Mouse (Mus musculus): ENCODE measurements around the gene Olfr434. TPM values are rescaled to one million over a fixed set of nuclear protein-coding genes. Genes with fewer than 3 reads are reported as not detected.
"Not testable (repeated sequence)": the region's sequence is repeated elsewhere in the genome, so short reads cannot be mapped to it uniquely, and the experiment has no call there.

Olfr434 gene
- polyA plus RNA-seq (2016; fragmentation: Nextera tagmentation; extraction: Ambion mirVana): not detected in 2 replicates

DNA sequence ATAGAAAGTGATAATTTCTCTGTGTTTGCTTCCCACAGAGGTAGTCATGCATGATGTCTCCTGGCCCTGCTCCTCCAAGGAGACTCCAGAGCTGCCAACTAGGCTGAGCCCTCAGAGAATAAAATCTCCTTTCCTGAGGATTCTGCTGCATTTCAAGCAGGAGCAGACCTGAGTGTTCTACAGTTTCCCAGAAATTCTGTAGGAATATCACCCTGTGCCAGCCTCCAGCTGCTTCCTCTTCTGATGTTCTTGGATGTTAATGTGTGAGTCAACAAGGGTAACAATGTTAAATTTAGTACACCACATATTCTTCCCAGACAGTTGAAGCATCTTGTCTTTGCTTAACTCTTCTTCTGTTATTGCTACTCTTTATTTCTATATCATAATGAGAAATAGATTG is at the start of gene Olfr434:
Gene Olfr434 (plus strand): TSS at position 149 of the 400 bp plus-strand sequence.
- H3K9me3 ChIP-seq (replicated peaks); H3K9ac ChIP-seq; H3K36me3 ChIP-seq; ATAC-seq (ENCODE audit: insufficient number of reproducible peaks, low FRiP score); H3K4me3 ChIP-seq; H3K4me1 ChIP-seq (replicated peaks); H3K27ac ChIP-seq (ENCODE audit: poor library complexity, severe bottlenecking); H3K4me2 ChIP-seq; H3K27me3 ChIP-seq (replicated peaks): not testable (repeated sequence)

DNA sequence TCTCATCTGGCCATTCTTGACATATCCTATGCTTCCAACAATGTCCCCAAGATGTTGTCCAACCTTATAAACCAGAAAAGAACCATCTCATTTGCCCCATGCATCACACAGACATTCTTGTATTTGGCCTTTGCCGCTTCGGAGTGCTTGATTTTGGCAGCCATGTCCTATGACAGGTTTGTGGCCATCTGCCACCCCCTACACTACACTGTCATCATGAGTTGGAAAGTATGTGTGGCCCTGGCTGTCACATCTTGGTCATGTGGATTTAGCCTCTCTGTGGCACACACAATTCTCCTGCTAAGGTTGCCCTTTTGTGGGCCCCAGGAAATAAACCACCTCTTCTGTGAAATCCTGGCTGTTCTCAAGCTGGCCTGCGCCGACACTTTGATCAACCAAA is 45.6 kb upstream of the Olfr434 start:
- 83% methylated on average over 4 of the region's 4 CpGs for WGBS
- Histone ChIP-seq H3K27me3 (replicated peaks) (no peaks in the 10 kb centered on the region), H3K4me1 (replicated peaks) (no peaks in the 10 kb centered on the region), H3K27ac (ENCODE audit: poor library complexity, severe bottlenecking) (no peak overlapping the region), H3K9me3 (replicated peaks) (no peaks in the 10 kb centered on the region), H3K4me2 (no peak overlapping the region), H3K9ac (no peak overlapping the region), H3K4me3 (no peak overlapping the region), H3K36me3 (no peaks in the 10 kb centered on the region)
- no peak for ATAC-seq (ENCODE audit: insufficient number of reproducible peaks, low FRiP score)

DNA sequence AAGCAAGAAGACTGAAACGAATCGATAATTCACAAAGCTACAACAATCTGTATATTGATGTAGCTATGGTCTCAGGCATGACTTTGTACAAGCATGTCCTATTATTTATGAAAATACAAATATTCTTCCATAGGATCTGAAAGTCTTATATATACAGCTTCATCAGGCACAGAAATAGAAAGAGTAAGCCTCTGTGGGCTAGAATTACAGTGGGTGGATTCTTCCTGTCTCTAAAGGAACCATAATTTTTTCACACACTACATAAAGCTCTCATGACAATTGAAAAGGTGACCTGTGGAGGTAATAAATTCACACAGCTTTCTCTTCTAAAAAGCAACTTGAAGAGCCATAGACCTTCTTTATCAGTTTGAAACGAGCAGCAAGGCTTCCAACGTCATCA is 41.0 kb upstream of the Olfr434 start, which contains the start of gene Olfr13:
Gene Olfr13 (plus strand): TSS at position 301 of the 400 bp plus-strand sequence.
- Histone ChIP-seq H3K9me3 (replicated peaks) (no peaks in the 10 kb centered on the region), H3K9ac (no peak within 1 kb of the TSS), H3K27ac (ENCODE audit: poor library complexity, severe bottlenecking) (no peak within 1 kb of the TSS), H3K36me3 (no peaks in the 10 kb centered on the region), H3K27me3 (replicated peaks) (no peaks in the 10 kb centered on the region), H3K4me1 (replicated peaks) (no peaks in the 10 kb centered on the region), H3K4me2 (no peak within 1 kb of the TSS), H3K4me3 (no peak within 1 kb of the TSS)
- no peak for ATAC-seq (ENCODE audit: insufficient number of reproducible peaks, low FRiP score)
- WGBS: 70% methylated on average over 4 of the region's 4 CpGs

DNA sequence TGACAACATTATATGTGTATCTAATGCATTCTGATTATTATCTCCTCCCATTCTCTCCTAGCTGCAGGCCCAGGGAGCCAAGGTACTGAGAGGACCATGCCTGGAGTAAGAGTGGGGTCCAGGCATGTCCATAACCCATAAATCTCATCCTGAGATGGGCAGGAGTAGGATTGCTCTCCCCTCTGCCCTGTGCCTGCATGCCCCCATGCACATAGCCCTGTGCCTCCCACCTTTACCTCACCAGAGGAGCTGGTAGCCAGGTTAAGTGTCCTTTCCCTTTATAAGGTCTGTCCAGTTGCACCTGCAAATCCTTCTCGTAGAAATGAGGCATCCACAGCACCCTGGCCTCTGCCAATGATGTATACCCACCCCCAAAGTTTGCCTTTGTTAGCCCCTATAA is 34.7 kb upstream of the Olfr434 start:
- Histone ChIP-seq H3K27me3 (replicated peaks) (no peaks in the 10 kb centered on the region), H3K4me3 (no peak overlapping the region), H3K4me2 (no peak overlapping the region), H3K9ac (no peak overlapping the region), H3K4me1 (replicated peaks) (no peaks in the 10 kb centered on the region), H3K9me3 (replicated peaks) (no peaks in the 10 kb centered on the region), H3K36me3 (no peaks in the 10 kb centered on the region), H3K27ac (ENCODE audit: poor library complexity, severe bottlenecking) (no peak overlapping the region)
- no peak for ATAC-seq (ENCODE audit: insufficient number of reproducible peaks, low FRiP score)
- WGBS: 62% methylated on average over 1 of the region's 1 CpGs

DNA sequence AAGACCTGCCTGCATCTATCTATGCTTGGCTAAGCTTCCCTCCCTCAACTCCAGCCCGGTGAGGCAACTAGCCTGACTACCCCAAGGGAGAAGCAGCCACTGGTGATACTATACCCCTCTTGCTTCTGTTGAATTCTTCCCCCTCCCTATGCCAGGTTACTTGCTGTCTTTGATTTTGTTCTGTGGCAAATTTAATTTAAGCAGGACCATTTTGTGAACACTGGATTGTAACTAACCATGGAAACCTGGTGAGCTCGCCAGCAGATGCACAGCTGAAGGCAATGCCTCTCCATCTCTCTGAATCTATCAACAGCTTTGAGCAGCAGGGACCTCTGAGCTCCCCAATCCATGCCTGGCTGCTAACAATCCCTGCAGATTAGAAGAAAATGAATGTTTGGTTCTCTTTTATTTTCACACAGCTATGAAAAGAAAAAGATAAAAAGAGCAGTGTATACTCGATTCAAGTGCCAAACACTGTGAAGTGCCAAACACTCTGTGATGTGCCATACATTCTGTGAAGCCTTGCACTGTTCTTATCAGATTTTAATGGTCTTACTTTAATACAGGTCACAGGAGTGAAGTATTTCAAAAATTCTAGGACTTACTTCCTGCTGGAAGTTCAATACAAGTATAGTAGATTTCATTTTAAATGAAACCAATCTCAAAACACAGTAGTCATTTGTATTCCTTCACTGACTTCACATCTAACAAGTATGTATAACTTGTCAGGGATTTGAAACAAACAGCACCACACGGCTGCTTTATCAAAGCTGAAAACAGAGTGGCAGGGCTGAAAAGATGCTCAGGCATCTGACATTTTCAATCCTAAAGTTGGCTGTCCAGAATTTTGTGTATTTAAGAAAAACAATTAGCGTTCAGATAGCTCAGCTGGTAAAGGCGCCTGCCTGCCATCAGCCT is 34.0 kb upstream of the Olfr434 start:
- H3K27me3 ChIP-seq (replicated peaks): no peaks in the 10 kb centered on the region
- no peak overlapping the region for H3K4me3 ChIP-seq
- no peak overlapping the region for H3K9ac ChIP-seq
- no peaks in the 10 kb centered on the region for H3K36me3 ChIP-seq
- ATAC-seq (ENCODE audit: insufficient number of reproducible peaks, low FRiP score): no peak
- no peak overlapping the region for H3K27ac ChIP-seq (ENCODE audit: poor library complexity, severe bottlenecking)
- WGBS: 61% methylated on average over 6 of the region's 6 CpGs
- no peaks in the 10 kb centered on the region for H3K9me3 ChIP-seq (replicated peaks)
- H3K4me2 ChIP-seq: no peak overlapping the region
- no peaks in the 10 kb centered on the region for H3K4me1 ChIP-seq (replicated peaks)

DNA sequence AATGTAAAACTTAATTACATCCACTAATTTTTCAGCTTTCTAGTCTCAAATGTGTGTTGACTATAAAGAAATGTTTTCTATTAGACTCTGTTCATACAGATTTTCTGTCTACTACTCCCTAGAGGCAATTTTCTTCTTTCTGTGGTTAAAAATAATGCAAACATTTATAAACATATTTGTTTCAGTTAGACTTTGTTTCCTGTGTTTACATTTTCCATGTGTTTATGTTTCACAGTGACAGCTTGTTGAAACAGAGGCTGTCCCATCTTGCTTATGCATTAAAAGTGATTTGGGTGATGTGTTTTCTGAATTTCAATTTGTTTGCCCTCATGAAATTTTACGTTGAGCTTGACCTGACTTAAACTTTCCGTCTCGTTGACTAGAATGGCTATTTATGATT is 21.8 kb upstream of the Olfr434 start:
- Histone ChIP-seq H3K36me3 (no peaks in the 10 kb centered on the region), H3K27me3 (replicated peaks) (no peaks in the 10 kb centered on the region), H3K4me2 (no peak overlapping the region), H3K9me3 (replicated peaks) (no peaks in the 10 kb centered on the region), H3K27ac (ENCODE audit: poor library complexity, severe bottlenecking) (no peak overlapping the region), H3K9ac (no peak overlapping the region), H3K4me1 (replicated peaks) (no peaks in the 10 kb centered on the region), H3K4me3 (no peak overlapping the region)
- WGBS: 81% methylated on average over 3 of the region's 3 CpGs
- no peak for ATAC-seq (ENCODE audit: insufficient number of reproducible peaks, low FRiP score)

DNA sequence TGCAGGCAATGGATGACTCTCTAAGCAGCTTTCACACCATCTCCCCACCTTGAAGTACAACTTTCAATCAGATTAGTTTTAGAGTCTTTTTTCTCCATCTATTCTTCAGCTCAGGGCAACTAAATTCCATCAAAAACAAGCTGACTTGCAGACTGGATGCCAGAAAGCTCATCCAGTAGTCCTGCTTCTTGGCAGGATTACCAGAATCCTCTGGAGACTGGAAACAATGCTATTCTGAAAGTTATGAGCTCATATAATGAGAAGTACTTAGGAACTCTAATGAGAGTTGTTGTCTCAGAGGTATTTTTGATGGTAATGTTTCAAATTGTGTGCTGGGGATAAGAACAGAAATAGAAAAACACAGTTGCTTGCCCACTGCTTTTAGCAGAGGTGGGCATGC is 16.0 kb upstream of the Olfr434 start, which contains the start of gene Olfr435:
Gene Olfr435 (plus strand): TSS at position 366 of the 400 bp plus-strand sequence.
- no peaks in the 10 kb centered on the region for H3K4me1 ChIP-seq (replicated peaks)
- no peak within 1 kb of the TSS for H3K9ac ChIP-seq
- H3K36me3 ChIP-seq: no peaks in the 10 kb centered on the region
- no peak within 1 kb of the TSS for H3K4me2 ChIP-seq
- no peak within 1 kb of the TSS for H3K27ac ChIP-seq (ENCODE audit: poor library complexity, severe bottlenecking)
- H3K27me3 ChIP-seq (replicated peaks): no peaks in the 10 kb centered on the region
- no peak within 1 kb of the TSS for H3K4me3 ChIP-seq
- no peaks in the 10 kb centered on the region for H3K9me3 ChIP-seq (replicated peaks)
- no peak for ATAC-seq (ENCODE audit: insufficient number of reproducible peaks, low FRiP score)

DNA sequence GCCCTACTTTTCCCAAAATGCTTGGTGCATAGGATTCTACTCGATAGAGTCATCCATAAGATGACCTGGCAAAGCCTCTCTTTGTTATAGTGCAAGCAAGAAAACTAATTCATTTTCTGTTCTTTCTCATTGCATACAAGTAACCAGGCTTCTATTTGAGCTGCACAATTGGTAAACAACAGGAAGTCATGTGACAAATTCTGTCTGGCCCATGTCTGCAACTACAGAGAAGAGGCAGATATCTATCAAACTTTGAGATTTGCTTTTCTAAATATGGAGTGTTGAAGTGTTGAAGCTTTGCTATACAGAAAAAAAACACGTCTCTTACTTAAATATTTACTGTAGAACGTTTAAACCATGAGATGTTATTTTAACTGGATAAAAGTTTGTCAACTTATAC is 14.7 kb upstream of the Olfr434 start:
- Histone ChIP-seq H3K36me3 (no peaks in the 10 kb centered on the region), H3K9me3 (replicated peaks) (no peaks in the 10 kb centered on the region), H3K27ac (ENCODE audit: poor library complexity, severe bottlenecking) (no peak overlapping the region), H3K4me2 (no peak overlapping the region), H3K27me3 (replicated peaks) (no peaks in the 10 kb centered on the region), H3K4me1 (replicated peaks) (no peaks in the 10 kb centered on the region), H3K4me3 (no peak overlapping the region), H3K9ac (no peak overlapping the region)
- WGBS: 55% methylated on average over 3 of the region's 3 CpGs
- no peak for ATAC-seq (ENCODE audit: insufficient number of reproducible peaks, low FRiP score)

DNA sequence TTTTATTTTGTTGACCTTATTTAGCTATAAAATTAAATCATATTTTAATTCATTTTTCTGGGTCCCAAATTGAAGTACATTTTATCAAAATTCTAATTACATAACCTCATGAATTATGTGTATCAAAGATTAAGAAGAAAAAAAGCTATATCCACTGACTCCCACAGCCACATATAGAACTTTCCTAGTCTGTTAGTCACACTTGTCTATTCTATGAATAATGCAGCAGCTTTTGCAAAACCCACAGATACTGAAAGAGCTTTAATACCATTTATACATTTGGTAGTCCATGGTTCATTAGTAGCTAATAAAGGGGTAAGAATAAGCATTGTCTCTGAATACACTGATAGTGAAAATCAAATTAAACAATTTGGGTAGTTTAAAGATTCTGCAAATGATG is 10.0 kb upstream of the Olfr434 start:
- Histone ChIP-seq H3K9me3 (replicated peaks) (no peaks in the 10 kb centered on the region), H3K9ac (no peak overlapping the region), H3K27ac (ENCODE audit: poor library complexity, severe bottlenecking) (no peak overlapping the region), H3K4me2 (no peak overlapping the region), H3K36me3 (no peaks in the 10 kb centered on the region), H3K4me1 (replicated peaks) (no peaks in the 10 kb centered on the region), H3K27me3 (replicated peaks) (no peaks in the 10 kb centered on the region), H3K4me3 (no peak overlapping the region)
- no peak for ATAC-seq (ENCODE audit: insufficient number of reproducible peaks, low FRiP score)

DNA sequence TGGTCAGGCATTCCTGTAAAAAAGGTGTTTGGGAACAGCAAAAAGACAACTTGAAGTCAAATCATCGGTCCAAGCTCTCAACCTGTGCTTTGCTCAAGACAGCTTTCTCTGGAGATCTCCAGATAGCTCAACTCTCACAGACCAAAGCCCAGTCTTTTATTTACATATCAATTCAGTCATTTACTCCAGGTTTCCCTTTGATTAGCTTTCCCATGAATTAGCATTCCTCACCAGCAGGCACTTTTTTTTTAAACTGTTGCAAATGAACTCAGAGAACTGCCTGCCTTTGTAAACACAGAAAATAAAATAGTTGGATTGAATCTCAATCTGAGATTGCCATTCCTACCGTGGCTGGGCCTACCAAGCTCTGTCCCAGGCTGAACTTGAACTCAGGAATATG is 7.5 kb upstream of the Olfr434 start:
- Histone ChIP-seq H3K9me3 (replicated peaks) (no peaks in the 10 kb centered on the region), H3K4me2 (no peak overlapping the region), H3K4me1 (replicated peaks) (no peaks in the 10 kb centered on the region), H3K27ac (ENCODE audit: poor library complexity, severe bottlenecking) (no peak overlapping the region), H3K36me3 (no peaks in the 10 kb centered on the region), H3K9ac (no peak overlapping the region), H3K4me3 (no peak overlapping the region), H3K27me3 (replicated peaks) (no peaks in the 10 kb centered on the region)
- no peak for ATAC-seq (ENCODE audit: insufficient number of reproducible peaks, low FRiP score)
- 49% methylated on average over 2 of the region's 2 CpGs for WGBS

DNA sequence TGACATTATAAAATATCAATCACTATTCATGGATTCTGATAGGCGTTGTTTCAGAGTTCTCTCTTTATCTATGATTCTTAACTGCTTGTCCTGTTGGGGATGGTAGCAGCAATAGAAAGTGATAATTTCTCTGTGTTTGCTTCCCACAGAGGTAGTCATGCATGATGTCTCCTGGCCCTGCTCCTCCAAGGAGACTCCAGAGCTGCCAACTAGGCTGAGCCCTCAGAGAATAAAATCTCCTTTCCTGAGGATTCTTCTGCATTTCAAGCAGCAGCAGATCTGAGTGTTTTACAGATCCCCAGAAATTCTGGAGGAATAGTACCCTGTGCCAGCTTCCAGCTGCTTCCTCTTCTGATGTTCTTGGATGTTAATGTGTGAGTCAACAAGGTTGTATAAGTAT is 18.4 kb downstream of the Olfr434 start, which contains the start of gene Olfr47:
Gene Olfr47 (plus strand): TSS at position 275 of the 400 bp plus-strand sequence.
- not testable (repeated sequence) for H3K9ac ChIP-seq; ATAC-seq (ENCODE audit: insufficient number of reproducible peaks, low FRiP score); H3K9me3 ChIP-seq (replicated peaks); H3K4me1 ChIP-seq (replicated peaks); H3K4me2 ChIP-seq; H3K27me3 ChIP-seq (replicated peaks); H3K4me3 ChIP-seq; H3K36me3 ChIP-seq; H3K27ac ChIP-seq (ENCODE audit: poor library complexity, severe bottlenecking)
- 75% methylated on average over 1 of the region's 1 CpGs for WGBS

DNA sequence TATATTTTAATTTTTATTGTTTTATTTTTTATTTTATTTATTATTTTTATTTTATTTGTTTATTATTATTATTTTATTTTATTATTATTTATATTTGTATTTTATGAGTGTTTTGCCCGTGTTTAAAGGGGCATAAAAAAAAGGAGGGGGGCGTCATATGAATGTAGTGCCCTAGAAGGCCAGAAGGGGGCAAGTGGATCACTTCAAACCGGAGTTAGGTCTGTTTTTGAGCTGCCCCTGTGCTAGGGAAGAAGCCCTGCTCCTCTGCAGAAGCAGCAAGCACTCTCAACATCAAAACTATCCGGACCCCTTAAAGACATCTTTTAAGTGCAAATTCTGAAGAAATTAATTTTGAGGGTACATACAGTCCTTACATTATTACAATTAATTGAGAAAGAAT is 29.2 kb downstream of the Olfr434 start:
- Histone ChIP-seq H3K27me3 (replicated peaks) (no peaks in the 10 kb centered on the region), H3K4me2 (no peak overlapping the region), H3K27ac (ENCODE audit: poor library complexity, severe bottlenecking) (no peak overlapping the region), H3K4me1 (replicated peaks) (no peaks in the 10 kb centered on the region), H3K9me3 (replicated peaks) (no peaks in the 10 kb centered on the region), H3K4me3 (no peak overlapping the region), H3K36me3 (no peaks in the 10 kb centered on the region), H3K9ac (no peak overlapping the region)
- WGBS: 12% methylated on average over 4 of the region's 4 CpGs
- ATAC-seq (ENCODE audit: insufficient number of reproducible peaks, low FRiP score): no peak
